Mouse (Mus musculus) spleen, adult 2 months (tissue): ENCODE measurements around the gene Angptl2.

Experiments
- CTCF ChIP-seq: fragments of 200-500 bp; IDR thresholded peaks from 2 replicates; pipeline ENCODE4 v1.5.1; 2011; ENCODE audit warnings: mild to moderate bottlenecking, inconsistent platforms; ENCODE audit not compliant: insufficient read depth, insufficient read length, insufficient replicate concordance; ENCODE audit errors: extremely low read depth
- POLR2A ChIP-seq: fragments of 200-500 bp; IDR thresholded peaks from 2 replicates; pipeline ENCODE4 v1.6.1; 2011; ENCODE audit warnings: low read depth, low read length, inconsistent platforms

DNA sequence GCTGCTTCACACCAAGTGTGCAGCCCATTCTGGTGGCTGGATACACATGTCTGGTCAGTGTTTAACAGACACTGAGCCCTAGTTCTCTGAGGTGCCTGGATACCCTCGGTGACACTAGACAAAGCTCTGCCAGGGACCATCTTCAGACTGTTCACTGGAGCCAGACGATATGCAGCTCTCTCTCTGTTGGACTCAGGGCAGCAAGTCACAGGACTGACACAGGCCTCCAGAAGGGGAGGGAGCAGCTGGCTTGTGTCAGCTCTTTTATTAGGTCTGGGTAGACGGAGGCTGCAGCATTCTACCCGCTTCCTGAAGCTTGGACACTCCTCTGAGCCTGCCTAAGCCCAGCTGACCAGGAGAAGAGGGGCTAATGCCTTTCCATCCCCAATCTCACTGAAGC is 8.8 kb upstream of the Angptl2 start:
- TF ChIP-seq POLR2A (no peak), CTCF (no peak)
